ENCODE assay signal across 9 mouse cellular contexts in genomic region chr10:81524051-81524605, GRCm38 (mm10). TPM values are rescaled to one million over a fixed set of nuclear protein-coding genes. Genes with fewer than 3 reads are reported as not detected.
DNase-seq lines count a peak whose midpoint lies in the region; ATAC-seq lines count a peak whose summit lies in the region.
"Had no signal": no experiment of that assay in that cellular context is flagged by ENCODE, and none has a peak within 500 bp of the region (broad histone marks: within the 10 kb centered on the region; RNA-seq: fewer than 3 reads in every experiment).

Gna15 (minus strand) TSS chr10:81524225.

- H3K9me3 ChIP-seq in liver, embryonic 15.5 days (replicated peaks): no peaks in the 10 kb centered on the region
- H3K9me3 ChIP-seq: hindbrain, embryonic 15.5 days had no signal

- H3K9ac ChIP-seq in liver, embryonic 15.5 days: peak within 1 kb of the TSS; percentile 54
- H3K9ac ChIP-seq: hindbrain, embryonic 15.5 days had no signal

- H3K27me3 ChIP-seq in liver, embryonic 15.5 days: 0 out of 2 replicates have a peak, but pooled peaks cover 4% of the 10 kb centered on the region

- ATAC-seq in liver, embryonic 15.5 days (ENCODE audit: insufficient read depth): peak; percentile 47

- peak within 1 kb of the TSS; percentile 69 for H3K4me2 ChIP-seq in liver, embryonic 15.5 days
- H3K4me2 ChIP-seq: hindbrain, embryonic 15.5 days had no signal

- H3K4me3 ChIP-seq in liver, embryonic 15.5 days (replicated peaks): peak within 1 kb of the TSS; percentile 52
- H3K4me3 ChIP-seq: hindbrain, embryonic 15.5 days had no signal

- DNase-seq in embryo, embryonic 10.5 days (ENCODE audit: low spot score): peak; percentile 22
- DNase-seq in embryo, embryonic 10 days (ENCODE audit: low spot score): no peak
- DNase-seq in urinary bladder, adult 18-20 months (ENCODE audit: low spot score in 2 of 2): peak; percentile 69 to 72
- no peak for DNase-seq in urinary bladder, postnatal 10 days (ENCODE audit: low spot score)
- peak; percentile 54 for DNase-seq in urinary bladder, postnatal 25 days (ENCODE audit: low spot score)
- DNase-seq in right cerebral cortex, postnatal 14 days: no peak
- DNase-seq in frontal cortex, postnatal 36 days (ENCODE audit: low spot score in 2 of 2): no peak

- H3K36me3 ChIP-seq in liver, embryonic 15.5 days (replicated peaks): 0 out of 2 replicates have a peak, but pooled peaks cover 3% of the 10 kb centered on the region

- 1% methylated on average over 9 of the region's 9 CpGs for WGBS in liver, embryonic 15.5 days (ENCODE audit: insufficient replicate concordance)

- peak within 1 kb of the TSS; percentile 78 for H3K27ac ChIP-seq in liver, embryonic 15.5 days (replicated peaks)
- H3K27ac ChIP-seq: hindbrain, embryonic 15.5 days had no signal

- H3K4me1 ChIP-seq in liver, embryonic 15.5 days (replicated peaks): peaks cover 50% of the 10 kb centered on the region
- H3K4me1 ChIP-seq: hindbrain, embryonic 15.5 days had no signal

RNA-seq across cellular contexts. Expression of gene Gna15, which starts in this region (rescaled TPM):
- 4.3 and 5.6 TPM in 2 replicates for polyA plus RNA-seq in liver, embryonic 15.5 days (2015; fragmentation: Nextera tagmentation; extraction: Ambion mirVana)

Comparison
In these comparisons a context has a peak if more than half of its experiments do, and no peak if none do; other contexts are left out.
1. DNase-seq: peak in embryo, embryonic 10.5 days (single experiment), urinary bladder, adult 18-20 months (2 of 2) and urinary bladder, postnatal 25 days (single experiment); none in embryo, embryonic 10 days (single experiment), urinary bladder, postnatal 10 days (single experiment), right cerebral cortex, postnatal 14 days (single experiment) and frontal cortex, postnatal 36 days (0 of 2).